Mouse (Mus musculus) neural tube, embryonic 11.5 days (tissue): Measurements from ENCODE around the gene Coro2b. TPM values are rescaled to one million over a fixed set of nuclear protein-coding genes. Genes with fewer than 3 reads are reported as not detected.
"Not testable (repeated sequence)": the region's sequence is repeated elsewhere in the genome, so short reads cannot be mapped to it uniquely, and the experiment has no call there.

Source experiments
- ATAC-seq: fragments of 200-750 bp; cut with Nextera tagmentation; 2 replicates; pipeline ENCODE4 v1.8.0; 2017; ENCODE audit warnings: moderate number of reproducible peaks, mild to moderate bottlenecking, moderate TSS enrichment, moderate library complexity; ENCODE audit not compliant: insufficient read depth, low FRiP score, low TSS enrichment
- DNase-seq: peaks from one replicate; pipeline ENCODE4 v3.0.0-alpha.2; 2015; ENCODE audit warnings: low spot score
- H3K27ac ChIP-seq: fragments of 300-500 bp; sonication (generic); 2 replicates; pipeline ENCODE4 v1.5.1; 2014; ENCODE audit warnings: low read depth, mild to moderate bottlenecking, low read length
- H3K27me3 ChIP-seq: fragments of 300-500 bp; sonication (generic); 2 replicates; pipeline ENCODE4 v1.6.1; 2014; ENCODE audit warnings: mild to moderate bottlenecking, low read length, mixed read lengths; ENCODE audit not compliant: control insufficient read depth, insufficient read depth
- H3K36me3 ChIP-seq: fragments of 300-500 bp; sonication (generic); 2 replicates; pipeline ENCODE4 v1.6.1; 2014; ENCODE audit warnings: mild to moderate bottlenecking, low read length, moderate library complexity, mixed read lengths; ENCODE audit not compliant: control insufficient read depth, insufficient read depth
- H3K4me1 ChIP-seq: fragments of 300-500 bp; sonication (generic); 2 replicates; pipeline ENCODE4 v1.6.1; 2014; ENCODE audit warnings: low read length, mixed read lengths; ENCODE audit not compliant: control insufficient read depth, insufficient read depth
- H3K4me2 ChIP-seq: fragments of 300-500 bp; sonication (generic); 2 replicates; pipeline ENCODE4 v1.6.1; 2014; ENCODE audit warnings: low read depth, mild to moderate bottlenecking, moderate library complexity
- H3K4me3 ChIP-seq: fragments of 300-500 bp; sonication (generic); 2 replicates; pipeline ENCODE4 v1.5.1; 2014; ENCODE audit warnings: low read depth, low read length
- H3K9ac ChIP-seq: fragments of 300-500 bp; sonication (generic); 2 replicates; pipeline ENCODE4 v1.6.1; 2014; ENCODE audit warnings: mild to moderate bottlenecking, low read length
- H3K9me3 ChIP-seq: fragments of 300-500 bp; sonication (generic); 2 replicates; pipeline ENCODE4 v1.6.1; 2016; ENCODE audit warnings: low read length; ENCODE audit not compliant: control insufficient read depth
- WGBS: fragments of 180-500 bp; shearing (Covaris S2); extraction: QIAGEN DNeasy Blood & Tissue Kit; methylation state at CpG from one replicate; pipeline ENCODE4 v1.1.7; 2014; 5-methylcytosine and 5-hydroxymethylcytosine counted together
- polyA plus RNA-seq: library from polyadenylated mRNA; unstranded; fragments of >200 nt; fragmentation: Nextera tagmentation; extraction: Ambion mirVana; gene quantifications from 2 replicates; pipeline ENCODE4 v1.2.1, GENCODE M21; 2014

Coro2b gene
- polyA plus RNA-seq, 1 experiment from 2014 or later = 23.7 TPM

DNA sequence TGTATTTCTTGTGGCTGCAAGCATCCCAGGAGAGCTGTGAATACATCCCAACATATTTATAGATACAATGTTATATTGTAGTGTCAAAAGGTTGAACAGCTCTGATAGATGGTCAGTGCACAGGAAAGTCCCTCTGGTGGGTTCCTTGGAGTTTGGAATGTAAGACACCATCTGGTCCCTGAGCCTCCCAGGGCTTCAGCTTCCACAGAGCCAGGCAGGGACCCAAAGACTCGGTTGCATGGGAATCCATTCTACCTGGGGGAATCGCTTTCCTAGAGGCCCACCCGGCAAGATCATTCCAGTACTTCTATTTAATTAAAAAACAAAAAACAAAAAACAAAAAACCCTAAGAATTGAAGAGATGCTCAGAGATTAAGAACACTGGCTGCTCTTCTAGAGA lies 78.4 kb downstream of the Coro2b start:
- Histone ChIP-seq H3K4me3 (no peak overlapping the region), H3K27me3 (no peaks in the 10 kb centered on the region), H3K27ac (no peak overlapping the region), H3K36me3 (no peaks in the 10 kb centered on the region), H3K4me1 (peaks cover 4% of the 10 kb centered on the region; the same call in 1 of the 2 replicates), H3K9ac (no peak overlapping the region), H3K4me2 (no peak overlapping the region), H3K9me3 (no peaks in the 10 kb centered on the region)
- DNase-seq (no peak), ATAC-seq (no peak)
- 75% methylated on average over 3 of the region's 3 CpGs for WGBS

GRCm38 (mm10) chr9:62456015-62456414 lies 80.8 kb downstream of the Coro2b start:
- DNase-seq = peak; percentile 62
- no peak for ATAC-seq
- 58% methylated on average over 5 of the region's 5 CpGs for WGBS
- peaks cover 4% of the 10 kb centered on the region; the same call in 1 of the 2 replicates for H3K4me1 ChIP-seq
- no peak overlapping the region for H3K4me2 ChIP-seq
- no peak overlapping the region for H3K4me3 ChIP-seq
- H3K9me3 ChIP-seq = no peaks in the 10 kb centered on the region
- H3K27me3 ChIP-seq = no peaks in the 10 kb centered on the region
- no peaks in the 10 kb centered on the region for H3K36me3 ChIP-seq
- no peak overlapping the region for H3K9ac ChIP-seq
- no peak overlapping the region for H3K27ac ChIP-seq

DNA sequence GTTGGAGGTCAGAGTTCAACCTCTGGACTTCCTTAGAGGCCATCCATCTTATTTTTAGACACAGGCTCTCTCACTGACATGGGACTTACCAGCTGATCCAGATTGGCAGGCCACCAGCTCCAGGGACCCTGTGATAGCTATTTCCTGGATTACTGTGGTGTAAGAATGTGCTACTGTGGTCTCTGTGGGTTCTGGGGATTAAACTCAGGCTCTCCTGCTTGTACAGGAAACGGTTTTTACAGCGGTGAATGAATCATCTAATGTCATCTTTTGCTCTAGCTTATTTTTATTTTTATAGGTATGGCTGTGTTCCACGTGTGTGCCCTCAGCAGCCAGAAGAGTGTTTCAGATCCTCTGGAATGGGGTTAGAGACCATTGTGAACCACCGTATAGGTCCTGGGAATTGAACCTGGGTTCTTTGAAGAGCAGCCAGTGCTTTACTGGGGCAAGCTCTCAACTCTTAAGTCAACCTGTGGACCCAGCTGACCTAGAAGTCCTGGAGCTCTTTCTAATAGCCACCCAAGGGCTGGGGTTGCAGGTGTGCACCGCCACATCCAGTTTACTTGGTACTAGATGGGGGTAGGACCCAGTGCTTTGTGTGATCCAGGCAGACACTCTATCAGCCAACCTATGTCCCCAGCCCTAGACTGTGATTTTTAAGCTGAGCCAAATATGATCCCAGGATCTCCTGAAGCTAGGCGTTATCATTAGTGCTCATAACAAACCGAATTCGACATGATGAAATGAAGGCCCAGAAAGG lies 81.5 kb downstream of the Coro2b start:
- WGBS = 88% methylated on average over 8 of the region's 8 CpGs
- Histone ChIP-seq H3K4me3 (no peak overlapping the region), H3K9me3 (no peaks in the 10 kb centered on the region), H3K27ac (no peak overlapping the region), H3K27me3 (no peaks in the 10 kb centered on the region), H3K4me1 (peaks cover 4% of the 10 kb centered on the region; the same call in 1 of the 2 replicates), H3K4me2 (no peak overlapping the region), H3K9ac (no peak overlapping the region), H3K36me3 (no peaks in the 10 kb centered on the region)
- DNase-seq (no peak), ATAC-seq (no peak)

DNA sequence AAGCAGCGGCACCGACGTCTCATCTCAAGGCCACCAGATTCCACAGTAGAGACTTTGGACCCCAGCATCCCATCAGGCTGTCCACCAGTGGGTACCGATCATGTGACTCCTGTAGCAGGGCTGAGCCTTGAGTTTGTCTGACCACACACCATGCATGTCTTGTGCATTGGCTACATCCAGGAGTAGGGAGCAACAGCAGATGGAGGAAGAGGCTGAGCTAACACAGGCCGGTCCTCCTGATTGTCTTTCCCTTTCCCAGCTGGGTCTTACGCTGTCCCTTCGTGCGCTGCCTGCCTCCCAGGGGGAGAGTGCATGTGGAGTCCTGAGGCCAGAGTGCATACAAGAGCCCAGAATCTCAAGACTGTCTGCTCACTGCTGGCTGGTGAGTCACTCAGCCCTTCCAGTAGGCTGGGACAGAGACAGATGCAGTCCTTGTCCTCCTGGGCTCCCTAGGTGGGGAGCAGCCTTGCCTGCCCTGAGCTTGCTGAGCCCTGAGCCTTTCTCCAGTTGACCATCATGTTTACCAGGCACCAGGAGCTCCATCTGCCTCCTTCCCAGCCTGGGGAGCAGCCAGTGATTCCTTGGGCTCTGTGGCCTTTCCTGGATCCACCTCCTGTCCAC lies 84.4 kb downstream of the Coro2b start:
- no peak overlapping the region for H3K27ac ChIP-seq
- no peaks in the 10 kb centered on the region for H3K36me3 ChIP-seq
- ATAC-seq (no peak), DNase-seq (no peak)
- H3K4me1 ChIP-seq = peaks cover 4% of the 10 kb centered on the region; the same call in 1 of the 2 replicates
- no peaks in the 10 kb centered on the region for H3K9me3 ChIP-seq
- H3K4me3 ChIP-seq = no peak overlapping the region
- H3K27me3 ChIP-seq = no peaks in the 10 kb centered on the region
- no peak overlapping the region for H3K9ac ChIP-seq
- WGBS = 92% methylated on average over 8 of the region's 8 CpGs
- H3K4me2 ChIP-seq = no peak overlapping the region

- no peak for DNase-seq
- no peak overlapping the region for H3K27ac ChIP-seq
- 85% methylated on average over 8 of the region's 8 CpGs for WGBS
Observed at GRCm38 (mm10) chr9:62451585-62452372, 85.1 kb downstream of the Coro2b start.

GRCm38 (mm10) chr9:62450862-62451261 lies 86.0 kb downstream of the Coro2b start:
- Histone ChIP-seq H3K36me3 (no peaks in the 10 kb centered on the region), H3K9ac (no peak overlapping the region), H3K4me3 (no peak overlapping the region), H3K9me3 (no peaks in the 10 kb centered on the region), H3K27ac (no peak overlapping the region), H3K27me3 (no peaks in the 10 kb centered on the region), H3K4me2 (no peak overlapping the region), H3K4me1 (peaks cover 1% of the 10 kb centered on the region; the same call in 1 of the 2 replicates)
- no peak for DNase-seq
- 87% methylated on average over 7 of the region's 7 CpGs for WGBS
- no peak for ATAC-seq

More at GRCm38 (mm10) chr9:62451585-62452372, 85.1 kb downstream of the Coro2b start:
- no peak overlapping the region for H3K4me2 ChIP-seq
- H3K9me3 ChIP-seq = no peaks in the 10 kb centered on the region
- ATAC-seq = no peak
- no peak overlapping the region for H3K9ac ChIP-seq
- peaks cover 4% of the 10 kb centered on the region; the same call in 1 of the 2 replicates for H3K4me1 ChIP-seq
- no peaks in the 10 kb centered on the region for H3K27me3 ChIP-seq
- H3K4me3 ChIP-seq = no peak overlapping the region
- no peaks in the 10 kb centered on the region for H3K36me3 ChIP-seq

DNA sequence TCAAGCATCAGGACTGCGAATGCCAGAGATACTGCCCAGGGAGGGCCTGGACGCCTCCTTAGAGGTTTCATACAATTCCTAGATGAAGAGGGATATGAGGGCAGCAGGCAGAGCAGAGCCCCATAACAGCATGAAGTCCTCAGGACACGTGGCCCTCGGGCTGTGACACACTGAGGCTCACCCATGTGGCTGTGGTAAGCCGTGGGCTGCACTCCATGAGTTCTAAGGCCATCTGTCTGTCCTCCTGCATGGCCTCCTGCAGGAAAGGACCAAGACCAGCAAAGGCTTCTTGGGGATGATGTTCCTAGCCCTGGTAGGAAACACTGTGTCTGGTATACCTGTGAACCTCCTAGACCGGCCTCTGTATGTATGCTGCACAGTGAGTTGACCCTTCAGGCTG lies 86.5 kb downstream of the Coro2b start:
- ATAC-seq (no peak), DNase-seq (no peak)
- Histone ChIP-seq H3K4me2 (no peak overlapping the region), H3K9ac (no peak overlapping the region), H3K4me3 (no peak overlapping the region), H3K27me3 (no peaks in the 10 kb centered on the region), H3K4me1 (no peaks in the 10 kb centered on the region), H3K36me3 (no peaks in the 10 kb centered on the region), H3K27ac (no peak overlapping the region), H3K9me3 (no peaks in the 10 kb centered on the region)
- 86% methylated on average over 6 of the region's 6 CpGs for WGBS

- WGBS = 100% methylated on average over 3 of the region's 10 CpGs
- H3K27ac ChIP-seq, DNase-seq, H3K36me3 ChIP-seq, H3K4me3 ChIP-seq, ATAC-seq, H3K9me3 ChIP-seq, H3K27me3 ChIP-seq, H3K4me1 ChIP-seq, H3K9ac ChIP-seq, H3K4me2 ChIP-seq: not testable (repeated sequence)
Observed at GRCm38 (mm10) chr9:62447337-62447736, 89.5 kb downstream of the Coro2b start.
